Mouse (Mus musculus): ENCODE results near the gene Iba57. TPM values are rescaled to one million over a fixed set of nuclear protein-coding genes. Genes with fewer than 3 reads are reported as not detected.

The Iba57 gene
- polyA plus RNA-seq, 1 experiment from 2014 or later, result 2.4 TPM

GRCm38 (mm10) chr11:59131348-59131919 lies 32.1 kb downstream of the Iba57 start:
- DNase-seq (ENCODE audit: low spot score) (no peak), ATAC-seq (replicated peaks; ENCODE audit: low FRiP score) (no peak)
- Histone ChIP-seq H3K36me3 (ENCODE audit: control insufficient read depth, insufficient read depth, low read length) (no peaks in the 10 kb centered on the region), H3K4me3 (ENCODE audit: low read depth, low read length) (no peak overlapping the region), H3K27ac (ENCODE audit: low read depth, low read length) (no peak overlapping the region), H3K4me2 (ENCODE audit: low read depth, low read length, severe bottlenecking) (no peak overlapping the region), H3K4me1 (replicated peaks; ENCODE audit: control insufficient read depth, insufficient read depth, low read length) (peaks cover 2% of the 10 kb centered on the region; the same call in 1 of the 2 replicates), H3K9ac (ENCODE audit: low read length) (no peak overlapping the region), H3K9me3 (ENCODE audit: control insufficient read depth, low read length) (no peaks in the 10 kb centered on the region), H3K27me3 (ENCODE audit: control insufficient read depth, insufficient read depth, low read length) (peaks cover 29% of the 10 kb centered on the region)
- 75% methylated on average over 18 of the region's 18 CpGs for WGBS

- no peak for DNase-seq (ENCODE audit: low spot score)
- Histone ChIP-seq H3K4me3 (ENCODE audit: low read depth, low read length) (no peak overlapping the region), H3K27ac (ENCODE audit: low read depth, low read length) (no peak overlapping the region), H3K36me3 (ENCODE audit: control insufficient read depth, insufficient read depth, low read length) (no peaks in the 10 kb centered on the region), H3K4me2 (ENCODE audit: low read depth, low read length, severe bottlenecking) (no peak overlapping the region), H3K9ac (ENCODE audit: low read length) (no peak overlapping the region), H3K9me3 (ENCODE audit: control insufficient read depth, low read length) (no peaks in the 10 kb centered on the region), H3K27me3 (ENCODE audit: control insufficient read depth, insufficient read depth, low read length) (peaks cover 23% of the 10 kb centered on the region), H3K4me1 (replicated peaks; ENCODE audit: control insufficient read depth, insufficient read depth, low read length) (peaks cover 2% of the 10 kb centered on the region; the same call in 1 of the 2 replicates)
- no peak for ATAC-seq (replicated peaks; ENCODE audit: low FRiP score)
- 90% methylated on average over 9 of the region's 9 CpGs for WGBS
Measured at GRCm38 (mm10) chr11:59130782-59131181, 32.8 kb downstream of the Iba57 start.

DNA sequence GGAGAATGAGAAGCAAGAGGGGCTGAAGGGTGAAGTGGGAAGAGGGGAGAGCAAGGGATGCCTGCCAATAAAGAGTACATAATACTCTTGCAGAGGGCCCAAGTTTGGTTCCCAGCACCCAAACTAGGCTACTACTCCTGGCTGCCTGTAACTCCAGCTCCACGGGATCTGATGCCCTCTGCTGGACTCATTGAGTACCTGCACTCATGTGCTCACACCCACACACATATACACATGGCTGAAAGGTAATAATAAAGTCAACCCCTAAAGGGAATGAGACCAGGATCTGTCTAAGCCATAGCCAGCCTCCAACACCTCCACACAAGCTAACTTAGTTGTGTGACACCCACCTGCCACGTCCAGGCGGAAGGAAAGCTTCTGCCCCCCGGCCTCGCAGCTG lies 57.6 kb downstream of the Iba57 start:
- no peak overlapping the region for H3K4me2 ChIP-seq (ENCODE audit: low read depth, low read length, severe bottlenecking)
- H3K4me3 ChIP-seq (ENCODE audit: low read depth, low read length), result no peak overlapping the region
- H3K36me3 ChIP-seq (ENCODE audit: control insufficient read depth, insufficient read depth, low read length), result no peaks in the 10 kb centered on the region
- H3K9me3 ChIP-seq (ENCODE audit: control insufficient read depth, low read length), result no peaks in the 10 kb centered on the region; the same call in 1 of the 2 replicates
- WGBS, result 95% methylated on average over 5 of the region's 5 CpGs
- ATAC-seq (replicated peaks; ENCODE audit: low FRiP score) (no peak), DNase-seq (ENCODE audit: low spot score) (no peak)
- no peak overlapping the region for H3K27ac ChIP-seq (ENCODE audit: low read depth, low read length)
- no peaks in the 10 kb centered on the region for H3K27me3 ChIP-seq (ENCODE audit: control insufficient read depth, insufficient read depth, low read length)
- H3K4me1 ChIP-seq (replicated peaks; ENCODE audit: control insufficient read depth, insufficient read depth, low read length), result no peaks in the 10 kb centered on the region
- H3K9ac ChIP-seq (ENCODE audit: low read length), result no peak overlapping the region

Other genes starting within 250 kb of the Iba57 start
- not detected in 2 replicates for gene Btnl10, start 245.8 kb downstream of the Iba57 start, polyA plus RNA-seq (2014; fragmentation: Nextera tagmentation; extraction: Ambion mirVana)
- gene Rnf187, start 224.8 kb downstream of the Iba57 start, polyA plus RNA-seq (2014; fragmentation: Nextera tagmentation; extraction: Ambion mirVana), result 386 and 426 TPM in 2 replicates
- gene Hist3h2ba, start 214.8 kb downstream of the Iba57 start, polyA plus RNA-seq (2014; fragmentation: Nextera tagmentation; extraction: Ambion mirVana), result 84.9 and 93.6 TPM in 2 replicates
- 52.9 and 54.1 TPM in 2 replicates for gene Hist3h2a, start 209.1 kb downstream of the Iba57 start, polyA plus RNA-seq (2014; fragmentation: Nextera tagmentation; extraction: Ambion mirVana)
- gene Trim17, start 209.1 kb downstream of the Iba57 start, polyA plus RNA-seq (2014; fragmentation: Nextera tagmentation; extraction: Ambion mirVana), result 0.21 and 0.75 TPM in 2 replicates
- 17.3 and 20.5 TPM in 2 replicates for gene Trim11, start 185.6 kb downstream of the Iba57 start, polyA plus RNA-seq (2014; fragmentation: Nextera tagmentation; extraction: Ambion mirVana)
- 0.04 and 0.07 TPM in 2 replicates for gene Obscn, start 27.3 kb downstream of the Iba57 start, polyA plus RNA-seq (2014; fragmentation: Nextera tagmentation; extraction: Ambion mirVana)
- 0.08 TPM in 1 of 2 replicates, not detected in the other for gene Gjc2, start 19.5 kb upstream of the Iba57 start, polyA plus RNA-seq (2014; fragmentation: Nextera tagmentation; extraction: Ambion mirVana)
- 90.3 and 95.7 TPM in 2 replicates for gene Guk1, start 28.5 kb upstream of the Iba57 start, polyA plus RNA-seq (2014; fragmentation: Nextera tagmentation; extraction: Ambion mirVana)
- 94.3 and 103 TPM in 2 replicates for gene Mrpl55, start 38.7 kb upstream of the Iba57 start, polyA plus RNA-seq (2014; fragmentation: Nextera tagmentation; extraction: Ambion mirVana)
- 36.6 and 41.0 TPM in 2 replicates for gene 2310033P09Rik, start 44.6 kb upstream of the Iba57 start, polyA plus RNA-seq (2014; fragmentation: Nextera tagmentation; extraction: Ambion mirVana)
- 577 and 597 TPM in 2 replicates for gene Arf1, start 64.5 kb upstream of the Iba57 start, polyA plus RNA-seq (2014; fragmentation: Nextera tagmentation; extraction: Ambion mirVana)
- gene Wnt3a, start 127.0 kb upstream of the Iba57 start, polyA plus RNA-seq (2014; fragmentation: Nextera tagmentation; extraction: Ambion mirVana), result 4.9 and 5.9 TPM in 2 replicates
- gene Wnt9a, start 143.2 kb upstream of the Iba57 start, polyA plus RNA-seq (2014; fragmentation: Nextera tagmentation; extraction: Ambion mirVana), result 4.3 and 4.7 TPM in 2 replicates
- not detected in 2 replicates for gene Prss38, start 211.9 kb upstream of the Iba57 start, polyA plus RNA-seq (2014; fragmentation: Nextera tagmentation; extraction: Ambion mirVana)